Mouse (Mus musculus): ENCODE data around the gene Dpp7. TPM values are rescaled to one million over a fixed set of nuclear protein-coding genes. Genes with fewer than 3 reads are reported as not detected.
A peak's percentile ranks its signal among the peaks of the same experiment; 100 is the strongest.

The Dpp7 gene
- polyA plus RNA-seq, 1 experiment from 2014 or later = 26.2 TPM

GRCm38 (mm10) chr2:25328440-25328839 is 27.7 kb downstream of the Dpp7 start:
- ATAC-seq = no peak
- Histone ChIP-seq H3K4me1 (ENCODE audit: control insufficient read depth, insufficient read depth, low read length) (peaks cover 10% of the 10 kb centered on the region), H3K4me2 (ENCODE audit: low read length) (no peak overlapping the region), H3K9ac (ENCODE audit: low read depth, low read length) (no peak overlapping the region), H3K27ac (ENCODE audit: low read length) (no peak overlapping the region), H3K9me3 (replicated peaks; ENCODE audit: control insufficient read depth, low read length, poor library complexity, severe bottlenecking) (no peaks in the 10 kb centered on the region), H3K27me3 (ENCODE audit: control insufficient read depth, insufficient read depth, low read depth, low read length) (no peaks in the 10 kb centered on the region), H3K36me3 (ENCODE audit: control insufficient read depth, insufficient read depth, low read length) (no peaks in the 10 kb centered on the region), H3K4me3 (ENCODE audit: low read depth, low read length) (no peak overlapping the region)
- 33% methylated on average over 7 of the region's 7 CpGs for WGBS

GRCm38 (mm10) chr2:25326036-25326435 is 30.1 kb downstream of the Dpp7 start:
- no peak for ATAC-seq
- Histone ChIP-seq H3K4me1 (ENCODE audit: control insufficient read depth, insufficient read depth, low read length) (0 out of 2 replicates have a peak, but pooled peaks cover under 1% of the 10 kb centered on the region), H3K9ac (ENCODE audit: low read depth, low read length) (no peak overlapping the region), H3K4me3 (ENCODE audit: low read depth, low read length) (no peak overlapping the region), H3K27me3 (ENCODE audit: control insufficient read depth, insufficient read depth, low read depth, low read length) (peaks cover 7% of the 10 kb centered on the region), H3K9me3 (replicated peaks; ENCODE audit: control insufficient read depth, low read length, poor library complexity, severe bottlenecking) (no peaks in the 10 kb centered on the region), H3K4me2 (ENCODE audit: low read length) (no peak overlapping the region), H3K36me3 (ENCODE audit: control insufficient read depth, insufficient read depth, low read length) (no peaks in the 10 kb centered on the region), H3K27ac (ENCODE audit: low read length) (no peak overlapping the region)
- WGBS = 75% methylated on average over 2 of the region's 2 CpGs

GRCm38 (mm10) chr2:25320084-25320483 is 36.1 kb downstream of the Dpp7 start:
- Histone ChIP-seq H3K27ac (ENCODE audit: low read length) (no peak overlapping the region), H3K9ac (ENCODE audit: low read depth, low read length) (0 out of 2 replicates have a peak overlapping the region, but pooled peaks have one; percentile 10), H3K4me1 (ENCODE audit: control insufficient read depth, insufficient read depth, low read length) (peaks cover 18% of the 10 kb centered on the region), H3K9me3 (replicated peaks; ENCODE audit: control insufficient read depth, low read length, poor library complexity, severe bottlenecking) (no peaks in the 10 kb centered on the region), H3K4me2 (ENCODE audit: low read length) (no peak overlapping the region), H3K36me3 (ENCODE audit: control insufficient read depth, insufficient read depth, low read length) (no peaks in the 10 kb centered on the region), H3K27me3 (ENCODE audit: control insufficient read depth, insufficient read depth, low read depth, low read length) (peaks cover 16% of the 10 kb centered on the region), H3K4me3 (ENCODE audit: low read depth, low read length) (no peak overlapping the region)
- ATAC-seq = no peak
- WGBS = 42% methylated on average over 2 of the region's 2 CpGs

- Histone ChIP-seq H3K27me3 (ENCODE audit: control insufficient read depth, insufficient read depth, low read depth, low read length) (peaks cover 25% of the 10 kb centered on the region), H3K4me3 (ENCODE audit: low read depth, low read length) (peak within 1 kb of the TSS; percentile 69), H3K9ac (ENCODE audit: low read depth, low read length) (peak within 1 kb of the TSS; percentile 83), H3K27ac (ENCODE audit: low read length) (peak within 1 kb of the TSS; percentile 87), H3K4me1 (ENCODE audit: control insufficient read depth, insufficient read depth, low read length) (peaks cover 18% of the 10 kb centered on the region), H3K4me2 (ENCODE audit: low read length) (peak within 1 kb of the TSS; percentile 77), H3K36me3 (ENCODE audit: control insufficient read depth, insufficient read depth, low read length) (no peaks in the 10 kb centered on the region), H3K9me3 (replicated peaks; ENCODE audit: control insufficient read depth, low read length, poor library complexity, severe bottlenecking) (no peaks in the 10 kb centered on the region)
- ATAC-seq = peak; percentile 82
- 9% methylated on average over 58 of the region's 58 CpGs for WGBS
Measured at GRCm38 (mm10) chr2:25318971-25319773, 37.0 kb downstream of the Dpp7 start, which contains the start of gene Grin1. TSS of gene Grin1 (minus strand) at chr2:25319187.

GRCm38 (mm10) chr2:25318119-25318966 is 37.8 kb downstream of the Dpp7 start:
- 4% methylated on average over 31 of the region's 31 CpGs for WGBS
- Histone ChIP-seq H3K27ac (ENCODE audit: low read length) (peak overlapping the region; percentile 87), H3K4me1 (ENCODE audit: control insufficient read depth, insufficient read depth, low read length) (peaks cover 18% of the 10 kb centered on the region), H3K36me3 (ENCODE audit: control insufficient read depth, insufficient read depth, low read length) (no peaks in the 10 kb centered on the region), H3K4me2 (ENCODE audit: low read length) (peak overlapping the region; percentile 77), H3K9me3 (replicated peaks; ENCODE audit: control insufficient read depth, low read length, poor library complexity, severe bottlenecking) (no peaks in the 10 kb centered on the region), H3K9ac (ENCODE audit: low read depth, low read length) (peak overlapping the region; percentile 83), H3K4me3 (ENCODE audit: low read depth, low read length) (peak overlapping the region; percentile 69), H3K27me3 (ENCODE audit: control insufficient read depth, insufficient read depth, low read depth, low read length) (peaks cover 33% of the 10 kb centered on the region)
- peak; percentile 70 for ATAC-seq

- peak; percentile 12; the same call in 1 of the 2 replicates for ATAC-seq
- Histone ChIP-seq H3K9ac (ENCODE audit: low read depth, low read length) (no peak overlapping the region), H3K36me3 (ENCODE audit: control insufficient read depth, insufficient read depth, low read length) (peaks cover 30% of the 10 kb centered on the region), H3K27ac (ENCODE audit: low read length) (no peak overlapping the region), H3K27me3 (ENCODE audit: control insufficient read depth, insufficient read depth, low read depth, low read length) (peaks cover 73% of the 10 kb centered on the region), H3K4me2 (ENCODE audit: low read length) (no peak overlapping the region), H3K4me3 (ENCODE audit: low read depth, low read length) (no peak overlapping the region), H3K9me3 (replicated peaks; ENCODE audit: control insufficient read depth, low read length, poor library complexity, severe bottlenecking) (no peaks in the 10 kb centered on the region), H3K4me1 (ENCODE audit: control insufficient read depth, insufficient read depth, low read length) (no peaks in the 10 kb centered on the region)
- 16% methylated on average over 11 of the region's 11 CpGs for WGBS
Measured at GRCm38 (mm10) chr2:25311491-25311891, 44.7 kb downstream of the Dpp7 start.

- WGBS = 5% methylated on average over 21 of the region's 22 CpGs
- peaks cover 30% of the 10 kb centered on the region for H3K36me3 ChIP-seq (ENCODE audit: control insufficient read depth, insufficient read depth, low read length)
- ATAC-seq = no peak
Measured at GRCm38 (mm10) chr2:25310969-25311368, 45.2 kb downstream of the Dpp7 start.

GRCm38 (mm10) chr2:25310180-25310579 is 46.0 kb downstream of the Dpp7 start:
- H3K27me3 ChIP-seq (ENCODE audit: control insufficient read depth, insufficient read depth, low read depth, low read length) = peaks cover 73% of the 10 kb centered on the region
- no peaks in the 10 kb centered on the region for H3K9me3 ChIP-seq (replicated peaks; ENCODE audit: control insufficient read depth, low read length, poor library complexity, severe bottlenecking)
- H3K36me3 ChIP-seq (ENCODE audit: control insufficient read depth, insufficient read depth, low read length) = peaks cover 30% of the 10 kb centered on the region
- no peak overlapping the region for H3K27ac ChIP-seq (ENCODE audit: low read length)
- 62% methylated on average over 10 of the region's 10 CpGs for WGBS
- ATAC-seq = no peak
- H3K9ac ChIP-seq (ENCODE audit: low read depth, low read length) = no peak overlapping the region
- no peak overlapping the region for H3K4me3 ChIP-seq (ENCODE audit: low read depth, low read length)
- H3K4me2 ChIP-seq (ENCODE audit: low read length) = no peak overlapping the region
- H3K4me1 ChIP-seq (ENCODE audit: control insufficient read depth, insufficient read depth, low read length) = peaks cover 4% of the 10 kb centered on the region; the same call in 1 of the 2 replicates

More at GRCm38 (mm10) chr2:25310969-25311368, 45.2 kb downstream of the Dpp7 start:
- H3K4me3 ChIP-seq (ENCODE audit: low read depth, low read length) = no peak overlapping the region
- no peaks in the 10 kb centered on the region for H3K4me1 ChIP-seq (ENCODE audit: control insufficient read depth, insufficient read depth, low read length)
- H3K27ac ChIP-seq (ENCODE audit: low read length) = no peak overlapping the region
- H3K9ac ChIP-seq (ENCODE audit: low read depth, low read length) = no peak overlapping the region
- H3K4me2 ChIP-seq (ENCODE audit: low read length) = no peak overlapping the region
- peaks cover 73% of the 10 kb centered on the region for H3K27me3 ChIP-seq (ENCODE audit: control insufficient read depth, insufficient read depth, low read depth, low read length)
- no peaks in the 10 kb centered on the region for H3K9me3 ChIP-seq (replicated peaks; ENCODE audit: control insufficient read depth, low read length, poor library complexity, severe bottlenecking)
